Mouse (Mus musculus): ENCODE data around the gene Gm12166.

GRCm38 (mm10) chr11:46064767-46065166 lies 12.6 kb upstream of the Gm12166 start:
- TF ChIP-seq POLR2A (IDR thresholded peaks at IDR 0.05; ENCODE audit: low read depth, low read length): no peak
- TF ChIP-seq CTCF (IDR thresholded peaks at IDR 0.05; ENCODE audit: extremely low read depth, insufficient read depth, insufficient read length, insufficient replicate concordance): no peak
